Mouse (Mus musculus) brain, adult 2 months (tissue): ENCODE data around the gene Tmem158.

ENCODE experiments used
- DNase-seq: peaks from one replicate; pipeline ENCODE4 v3.0.0; 2011; ENCODE audit warnings: low read depth, low spot score

Gene Tmem158

GRCm38 (mm10) chr9:123260611-123261021, at the start of gene Tmem158:
Gene Tmem158, minus strand, starts transcription at chr9:123260764.
- peak; percentile 90 for DNase-seq

DNA sequence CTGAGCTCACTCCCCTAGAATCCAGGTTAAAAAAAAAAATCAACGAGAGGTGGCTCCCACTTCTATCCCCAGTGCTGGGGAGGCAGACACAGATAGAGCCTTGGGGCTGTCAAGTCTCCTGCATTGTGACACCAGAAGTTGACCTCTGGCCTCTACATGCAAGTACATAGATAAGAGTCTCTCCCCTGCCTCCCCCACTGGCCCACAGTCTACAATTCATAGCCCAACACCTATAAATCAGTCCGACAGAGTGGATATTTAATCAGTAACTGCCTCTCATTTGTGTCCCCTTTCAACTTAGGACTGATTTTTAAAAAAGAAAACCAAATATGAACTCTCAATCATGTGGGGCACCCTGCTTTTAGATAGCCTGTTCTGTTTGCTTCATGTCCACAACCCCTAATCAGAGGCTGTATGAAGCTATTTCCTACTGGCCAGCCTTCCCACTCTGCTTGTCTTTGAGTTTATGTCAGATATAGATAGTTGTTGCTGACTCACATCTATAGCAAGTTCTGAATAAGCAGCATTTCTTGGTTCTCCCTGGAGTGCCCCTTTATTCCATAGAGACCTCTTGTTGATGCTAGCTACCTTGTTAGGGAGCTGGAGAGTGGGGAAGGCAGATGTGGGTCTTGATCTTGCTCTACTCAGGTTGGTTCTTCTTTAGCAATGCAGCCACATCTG, 49.3 kb upstream of the Tmem158 start:
- DNase-seq = no peak

DNA sequence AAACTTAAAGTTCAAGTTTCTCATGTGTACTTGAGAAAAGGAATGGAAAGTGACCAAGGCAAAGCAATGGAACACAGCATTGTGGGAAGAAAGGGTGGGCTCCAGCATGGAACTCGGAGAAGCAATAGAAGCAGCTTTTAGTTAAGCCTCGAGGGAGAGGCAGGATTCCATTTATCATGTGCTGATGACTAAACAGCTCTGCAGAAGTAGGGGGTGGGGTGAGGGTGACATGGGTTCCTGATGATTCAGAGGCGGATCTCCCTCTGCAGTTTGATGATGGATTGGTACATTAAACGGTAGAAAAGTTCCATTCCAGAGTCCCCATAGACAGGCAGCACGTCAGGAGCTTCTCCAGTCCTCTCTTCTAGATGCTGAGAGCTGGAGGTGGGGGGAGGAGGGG, 48.5 kb upstream of the Tmem158 start:
- peak; percentile 74 for DNase-seq

DNA sequence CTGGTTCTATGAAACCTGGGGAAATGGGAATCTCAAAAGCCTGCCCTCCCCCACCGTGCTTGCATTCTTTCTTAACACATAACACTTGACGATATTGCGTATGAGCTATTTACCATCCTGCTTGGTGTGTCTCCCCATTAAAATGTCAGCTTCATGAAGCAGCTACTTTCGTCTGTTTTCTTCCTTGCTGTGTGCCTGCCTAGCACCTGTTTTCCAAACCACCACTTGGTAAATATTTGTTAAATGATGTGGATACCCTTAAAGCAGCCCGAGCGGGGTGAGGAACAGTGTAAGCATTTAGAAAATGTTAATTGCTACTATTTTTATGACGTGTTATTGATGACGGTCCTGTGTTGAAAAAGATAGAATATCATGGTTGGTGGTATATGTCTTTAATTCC, 44.4 kb upstream of the Tmem158 start:
- no peak for DNase-seq

DNA sequence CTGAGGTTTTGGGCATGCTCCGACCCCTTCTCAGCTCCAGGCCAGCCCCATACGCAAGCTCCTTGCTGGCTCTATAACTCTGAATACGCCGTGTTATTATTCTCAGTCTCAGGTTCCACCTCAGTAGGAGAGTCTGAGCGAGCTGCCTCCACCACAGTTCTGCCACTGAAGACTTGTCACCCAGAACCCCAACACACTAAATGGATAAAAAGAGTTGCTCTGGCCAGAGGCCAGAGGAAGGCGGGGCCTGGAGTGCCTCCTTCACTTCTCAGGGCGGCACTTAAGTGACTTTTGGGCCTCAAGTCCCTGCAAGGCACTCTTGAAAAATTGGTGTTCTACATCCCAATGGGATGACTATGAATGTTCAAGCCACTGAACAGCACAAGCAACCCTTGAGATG, 43.4 kb upstream of the Tmem158 start:
- no peak for DNase-seq

- no peak for DNase-seq
Observed at GRCm38 (mm10) chr9:123302759-123303313, 42.3 kb upstream of the Tmem158 start.

DNA sequence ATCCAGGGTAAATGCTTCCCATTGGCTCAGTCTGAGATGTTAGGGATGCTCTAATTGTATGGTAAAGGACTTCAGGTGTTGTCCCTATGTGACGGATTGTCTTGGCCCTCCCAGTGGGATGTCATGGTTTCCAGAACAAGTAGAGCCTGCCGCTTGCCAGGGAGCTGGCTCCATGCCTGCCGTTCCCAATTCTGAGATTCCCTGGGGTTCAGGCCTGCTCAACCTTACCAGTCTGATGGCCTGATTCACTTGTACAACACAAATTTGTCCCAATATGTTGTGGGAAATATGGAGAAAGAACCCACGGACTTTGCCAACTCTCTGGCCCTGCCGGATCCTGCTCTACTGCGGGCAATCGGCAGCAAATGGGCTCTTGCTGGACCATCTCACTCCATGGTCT, 37.3 kb upstream of the Tmem158 start:
- DNase-seq = peak; percentile 85

DNA sequence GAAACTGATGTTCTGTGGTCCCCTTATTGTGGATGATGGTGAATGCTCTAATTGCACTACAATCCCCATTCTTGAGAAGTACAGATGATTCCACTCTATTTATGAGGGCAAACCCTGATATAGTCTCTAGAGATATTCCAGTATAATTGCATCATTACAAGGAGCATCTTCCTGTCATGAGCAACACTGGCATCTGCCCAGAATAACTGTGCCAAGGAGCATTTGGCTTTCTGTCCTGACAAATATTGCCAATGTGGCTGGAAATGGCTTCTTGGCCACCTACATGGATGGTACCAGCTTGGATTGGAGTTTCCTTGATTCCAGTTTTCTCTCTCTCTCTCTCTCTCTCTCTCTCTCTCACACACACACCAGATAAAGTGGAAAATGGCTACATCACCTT, 35.7 kb upstream of the Tmem158 start:
- DNase-seq = peak; percentile 95

DNA sequence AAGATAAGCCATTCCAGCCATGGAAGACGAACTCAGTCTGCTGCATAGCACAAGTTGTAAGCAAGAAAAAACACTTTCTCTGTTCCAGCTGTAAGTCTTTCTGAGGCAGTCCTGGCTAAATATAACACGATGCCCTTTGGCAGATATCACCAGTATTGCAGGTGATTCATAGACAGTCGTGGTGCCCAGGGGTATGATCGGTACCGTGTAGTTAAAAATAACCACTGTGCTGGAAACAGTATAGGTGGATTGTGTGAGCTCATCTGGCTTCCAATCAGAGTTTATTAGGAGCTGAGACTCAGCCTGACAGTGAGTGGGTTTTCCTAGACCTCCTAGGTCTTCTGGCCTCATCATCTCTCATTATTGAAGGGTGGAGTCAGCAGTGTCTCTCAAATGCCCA, 34.0 kb upstream of the Tmem158 start:
- DNase-seq = peak; percentile 31

GRCm38 (mm10) chr9:123288378-123288777, 27.8 kb upstream of the Tmem158 start:
- no peak for DNase-seq

GRCm38 (mm10) chr9:123285623-123286022, 25.1 kb upstream of the Tmem158 start:
- DNase-seq = peak; percentile 76

DNA sequence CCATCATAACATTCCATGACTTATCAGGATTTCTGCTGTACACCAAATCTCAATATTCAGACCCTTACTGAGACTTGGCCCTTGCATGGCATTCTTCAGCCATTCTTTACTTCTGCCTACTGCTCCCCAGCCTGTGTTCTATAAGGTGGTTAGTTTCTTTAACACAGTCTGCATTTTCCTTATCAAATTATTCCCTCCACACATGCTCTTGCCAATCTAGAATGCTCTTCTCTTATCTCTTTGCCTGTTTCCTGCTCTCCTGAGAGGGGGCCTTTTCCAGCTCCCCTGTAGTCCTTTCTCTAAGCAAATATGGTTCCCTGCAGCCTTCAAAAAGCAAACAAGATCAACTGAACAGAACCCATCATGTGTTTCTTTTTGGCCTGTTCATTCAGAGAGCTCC, 20.2 kb upstream of the Tmem158 start:
- DNase-seq = no peak

DNA sequence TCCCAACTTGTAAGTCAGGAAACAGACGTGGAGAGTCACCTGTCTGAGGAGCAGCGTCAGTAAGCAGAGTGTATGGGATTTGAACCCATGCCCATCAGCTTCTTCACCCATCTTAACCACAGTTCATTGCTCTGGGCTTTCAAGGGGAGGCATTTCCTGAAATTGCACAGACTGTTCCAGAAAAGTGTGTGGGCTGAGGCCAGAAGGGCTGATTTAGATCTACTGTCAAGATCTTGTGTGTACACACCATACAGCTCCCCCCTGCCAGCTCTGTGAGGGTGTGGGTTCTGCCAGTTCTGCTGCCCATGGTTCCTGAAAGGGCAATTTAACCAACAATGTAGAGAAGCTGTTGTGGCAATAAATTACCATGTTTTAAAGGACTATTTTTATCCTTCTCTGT, 17.4 kb upstream of the Tmem158 start:
- peak; percentile 61 for DNase-seq

DNA sequence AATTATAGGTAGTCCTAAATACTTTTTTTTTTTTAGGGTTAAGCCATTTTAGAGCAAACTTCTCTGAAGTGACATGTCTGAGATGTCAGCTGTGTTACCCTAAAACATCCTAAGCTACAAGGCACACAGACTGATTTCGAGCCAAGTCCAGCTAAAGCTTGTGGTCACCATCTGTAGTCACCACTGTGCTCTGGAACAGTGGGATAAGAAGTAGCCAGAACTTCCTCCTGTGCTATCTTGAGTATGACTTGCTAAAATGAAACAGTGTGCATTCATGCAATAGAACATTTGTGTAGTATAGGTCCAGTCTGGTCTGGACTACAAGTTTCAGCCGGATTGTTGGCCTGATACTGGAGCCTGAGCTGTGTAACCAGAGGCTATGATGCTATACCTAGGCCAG, 14.8 kb upstream of the Tmem158 start:
- DNase-seq = no peak

GRCm38 (mm10) chr9:123274674-123275073, 14.1 kb upstream of the Tmem158 start:
- DNase-seq = no peak

GRCm38 (mm10) chr9:123273876-123274275, 13.3 kb upstream of the Tmem158 start:
- no peak for DNase-seq

- DNase-seq = no peak
Observed at GRCm38 (mm10) chr9:123271552-123271951, 11.0 kb upstream of the Tmem158 start.

GRCm38 (mm10) chr9:123269906-123270558, 9.5 kb upstream of the Tmem158 start:
- no peak for DNase-seq

DNA sequence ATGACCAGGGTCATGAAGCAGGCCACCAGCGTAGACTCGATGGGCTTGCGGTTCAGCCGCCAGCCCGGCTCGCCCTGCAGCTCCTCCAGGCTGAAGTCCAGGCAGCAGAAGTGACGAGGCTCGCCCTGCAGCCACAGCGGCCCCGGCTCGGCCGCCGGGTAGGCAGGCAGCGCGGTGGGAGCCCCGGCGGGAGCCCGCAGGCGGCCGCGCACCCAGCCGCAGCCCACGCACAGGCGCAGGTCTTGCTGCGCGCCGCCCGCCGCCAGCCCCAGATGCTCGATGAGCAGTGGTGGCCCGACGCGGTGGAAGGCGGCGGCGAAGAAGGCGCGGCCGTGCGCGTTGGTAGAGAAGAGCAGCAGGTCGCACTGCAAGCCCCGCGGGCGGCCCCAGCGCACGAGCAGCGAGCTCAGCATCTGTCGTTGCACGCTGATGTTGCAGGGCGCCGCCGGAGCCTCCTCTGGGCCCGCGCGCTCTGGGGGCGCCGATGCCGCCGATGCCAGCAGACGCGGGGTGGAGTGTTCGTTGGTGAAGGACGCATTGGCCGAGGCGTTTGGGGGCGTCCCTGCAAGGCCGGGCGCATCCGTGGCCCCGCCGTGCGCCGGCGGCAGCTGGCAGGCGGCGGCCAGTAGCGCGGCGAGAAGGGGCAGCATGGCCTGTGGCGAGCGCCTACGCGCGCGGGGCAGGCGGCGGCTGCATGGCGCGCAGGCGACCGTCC, 511 bp downstream of the Tmem158 start:
- DNase-seq = peak; percentile 85

DNA sequence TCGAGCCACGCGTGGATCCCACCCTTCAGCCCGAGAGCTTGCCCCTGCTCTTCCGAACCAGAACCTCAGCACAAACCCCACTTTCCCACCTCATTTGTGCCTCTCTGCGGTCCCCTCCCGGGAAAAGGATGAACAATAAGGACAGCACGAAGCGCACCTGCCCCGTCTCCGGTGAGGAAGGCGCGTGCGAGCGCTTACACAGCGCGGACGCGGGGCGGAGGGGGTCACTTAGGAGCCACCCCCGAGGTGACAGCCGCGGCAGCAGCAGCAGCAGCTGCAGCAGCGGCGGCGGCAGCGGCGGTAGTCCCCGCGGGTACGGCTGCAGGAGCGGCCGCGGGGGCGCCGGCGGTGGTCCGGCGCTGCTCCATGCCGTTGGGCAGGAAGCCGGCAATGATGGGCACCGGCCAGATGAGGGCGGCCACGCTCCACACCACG, 1.1 kb downstream of the Tmem158 start:
- no peak for DNase-seq

DNA sequence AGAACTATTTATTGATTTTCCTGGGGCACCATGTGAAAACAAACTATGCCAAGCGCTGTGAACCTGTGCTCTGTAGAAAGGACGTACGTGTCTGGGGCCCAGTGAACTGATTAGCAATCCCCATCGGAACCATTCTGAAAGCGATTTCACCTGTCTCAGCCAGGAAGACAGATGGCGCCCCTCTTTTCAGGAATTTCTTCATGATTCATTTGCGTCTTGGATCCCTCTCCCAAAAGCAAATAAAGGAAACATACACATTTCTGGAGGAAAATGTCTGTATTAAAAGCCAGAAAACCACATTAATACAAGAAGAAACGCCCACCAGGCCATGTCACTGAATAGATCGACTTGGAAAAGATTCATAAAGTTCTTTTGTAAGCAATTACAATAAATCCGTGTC, 1.8 kb downstream of the Tmem158 start:
- DNase-seq = peak; percentile 68

- peak; percentile 84 for DNase-seq
Observed at GRCm38 (mm10) chr9:123255736-123256135, 4.8 kb downstream of the Tmem158 start.
